Mouse (Mus musculus) embryonic fibroblast, embryonic 13.5 days (primary cell): ENCODE measurements around the gene Ralgps2. TPM values are rescaled to one million over a fixed set of nuclear protein-coding genes. Genes with fewer than 3 reads are reported as not detected.

Source experiments
- H3K27ac ChIP-seq: 2 replicates; pipeline ENCODE4 v1.5.1; 2012; ENCODE audit warnings: low read length, control low read depth, inconsistent platforms; ENCODE audit not compliant: insufficient read depth
- H3K4me1 ChIP-seq: 2 replicates; pipeline ENCODE4 v1.6.1; 2011; ENCODE audit warnings: low read length; ENCODE audit not compliant: control insufficient read depth, insufficient read depth
- H3K4me3 ChIP-seq: 2 replicates; pipeline ENCODE4 v1.5.1; 2011; ENCODE audit warnings: mild to moderate bottlenecking, control low read depth, low read length; ENCODE audit not compliant: insufficient read depth
- CTCF ChIP-seq: IDR thresholded peaks from 2 replicates; pipeline ENCODE4 v1.5.1; 2011; ENCODE audit warnings: mild to moderate bottlenecking, control low read depth, low read length, moderate library complexity, borderline replicate concordance; ENCODE audit not compliant: insufficient read depth
- POLR2A ChIP-seq: IDR thresholded peaks from 2 replicates; pipeline ENCODE4 v1.6.1; 2011; ENCODE audit warnings: low read depth, mild to moderate bottlenecking, control low read depth, low read length, moderate library complexity
- polyA plus RNA-seq: library from polyadenylated mRNA; stranded (reverse); fragments of >200 nt; gene quantifications from 2 replicates; pipeline ENCODE4 v1.2.4, GENCODE M21; 2011; ENCODE audit warnings: low read depth; ENCODE audit not compliant: missing spikeins, insufficient read length

Ralgps2 gene
- polyA plus RNA-seq, 1 experiment = 10.7 TPM

DNA sequence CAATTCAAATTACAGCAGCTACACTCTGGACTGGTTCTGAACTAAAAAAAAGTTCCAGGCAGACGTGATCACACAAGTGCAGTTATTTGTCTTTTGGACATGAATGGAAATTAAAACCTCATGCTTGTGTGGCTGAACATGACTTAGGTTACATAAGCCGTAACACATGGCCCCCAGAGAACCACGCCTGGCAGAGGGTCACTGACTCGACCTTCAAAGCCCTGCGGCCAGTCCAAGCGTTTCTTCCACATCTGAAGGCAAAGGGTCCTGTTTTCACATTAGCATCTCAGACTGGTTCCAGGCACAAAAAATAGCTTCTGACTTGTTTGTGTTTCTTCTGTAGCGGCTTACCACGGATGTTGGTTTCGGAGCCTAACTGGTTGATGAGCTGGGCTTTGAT is 143.2 kb downstream of the Ralgps2 start:
- H3K4me3 ChIP-seq = no peak overlapping the region
- H3K4me1 ChIP-seq = no peaks in the 10 kb centered on the region
- no peak for TF ChIP-seq POLR2A
- no peak overlapping the region for H3K27ac ChIP-seq

GRCm38 (mm10) chr1:156789844-156790490 is 149.5 kb downstream of the Ralgps2 start:
- TF ChIP-seq CTCF (no peak), POLR2A (no peak)
- Histone ChIP-seq H3K4me3 (no peak overlapping the region), H3K4me1 (no peaks in the 10 kb centered on the region), H3K27ac (no peak overlapping the region)

GRCm38 (mm10) chr1:156787164-156787863 is 152.1 kb downstream of the Ralgps2 start:
- Histone ChIP-seq H3K4me1 (no peaks in the 10 kb centered on the region), H3K4me3 (no peak overlapping the region), H3K27ac (no peak overlapping the region)
- TF ChIP-seq CTCF (no peak), POLR2A (no peak)

- Histone ChIP-seq H3K4me1 (peaks cover 5% of the 10 kb centered on the region; the same call in 1 of the 2 replicates), H3K27ac (no peak overlapping the region), H3K4me3 (no peak overlapping the region)
- TF ChIP-seq POLR2A = no peak
- no peak for TF ChIP-seq CTCF
Observed at GRCm38 (mm10) chr1:156786074-156786473, 153.4 kb downstream of the Ralgps2 start.

- TF ChIP-seq CTCF = no peak
- no peak for TF ChIP-seq POLR2A
- H3K4me1 ChIP-seq = peaks cover 5% of the 10 kb centered on the region; the same call in 1 of the 2 replicates
- no peak overlapping the region for H3K4me3 ChIP-seq
- no peak overlapping the region for H3K27ac ChIP-seq
Observed at GRCm38 (mm10) chr1:156784974-156785373, 154.5 kb downstream of the Ralgps2 start.

GRCm38 (mm10) chr1:156784116-156784515 is 155.3 kb downstream of the Ralgps2 start:
- TF ChIP-seq POLR2A = no peak
- no peak for TF ChIP-seq CTCF

GRCm38 (mm10) chr1:156781971-156782850 is 157.2 kb downstream of the Ralgps2 start:
- H3K4me1 ChIP-seq = peaks cover 5% of the 10 kb centered on the region; the same call in 1 of the 2 replicates
- TF ChIP-seq POLR2A (no peak), CTCF (no peak)
- peak overlapping the region; percentile 77 for H3K27ac ChIP-seq
- H3K4me3 ChIP-seq = no peak overlapping the region

More at GRCm38 (mm10) chr1:156784116-156784515, 155.3 kb downstream of the Ralgps2 start:
- H3K4me1 ChIP-seq = peaks cover 5% of the 10 kb centered on the region; the same call in 1 of the 2 replicates
- no peak overlapping the region for H3K27ac ChIP-seq
- H3K4me3 ChIP-seq = no peak overlapping the region

DNA sequence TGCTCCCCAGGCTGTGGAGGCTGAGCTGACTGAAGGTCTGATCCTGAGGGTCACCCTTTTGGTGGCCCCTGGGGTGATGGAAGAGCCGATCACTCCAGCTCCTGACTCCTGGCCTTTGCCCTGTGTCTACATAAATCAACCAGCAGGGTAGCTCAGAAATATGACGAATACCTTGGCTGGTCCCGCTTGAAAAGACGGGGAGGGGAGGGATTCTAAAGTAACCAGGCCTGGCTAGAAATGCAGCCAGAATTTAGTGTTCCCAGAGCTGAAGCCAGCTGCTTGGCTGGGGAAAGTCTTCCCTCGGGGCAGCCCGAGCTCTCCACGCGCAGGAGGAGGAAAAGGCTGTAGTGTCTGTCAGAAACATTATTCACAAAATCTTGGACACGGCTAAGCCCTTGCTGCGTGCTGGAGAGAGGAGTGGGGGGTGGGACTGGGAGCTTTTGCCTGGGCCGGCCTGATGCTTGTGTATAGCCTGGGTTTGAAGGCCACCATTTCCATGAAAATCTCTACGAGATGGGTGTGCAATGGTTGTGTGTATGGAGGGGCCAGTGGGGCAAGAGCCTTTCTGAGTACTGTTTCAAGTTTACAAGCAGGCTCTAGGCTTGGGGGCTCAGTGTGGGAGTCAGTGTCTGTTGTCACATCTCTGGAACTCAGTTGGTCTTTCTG is 158.2 kb downstream of the Ralgps2 start:
- no peak for TF ChIP-seq CTCF
- no peak for TF ChIP-seq POLR2A
- Histone ChIP-seq H3K4me1 (peaks cover 5% of the 10 kb centered on the region; the same call in 1 of the 2 replicates), H3K4me3 (no peak overlapping the region), H3K27ac (peak overlapping the region; percentile 80)

GRCm38 (mm10) chr1:156780234-156781005 is 159.0 kb downstream of the Ralgps2 start:
- TF ChIP-seq POLR2A = no peak
- TF ChIP-seq CTCF = no peak
- Histone ChIP-seq H3K4me3 (no peak overlapping the region), H3K27ac (peak overlapping the region; percentile 80; the same call in 1 of the 2 replicates), H3K4me1 (peaks cover 5% of the 10 kb centered on the region; the same call in 1 of the 2 replicates)
